Mouse (Mus musculus) granulocyte monocyte progenitor cell, adult 5-6 weeks (primary cell): ENCODE data around the gene Rreb1. TPM values are rescaled to one million over a fixed set of nuclear protein-coding genes. Genes with fewer than 3 reads are reported as not detected.

Experiments
- ATAC-seq: replicated peaks from 2 replicates; pipeline ENCODE4 v1.8.0; 2016; ENCODE audit warnings: mild to moderate bottlenecking, moderate TSS enrichment, inconsistent platforms; ENCODE audit not compliant: poor library complexity, severe bottlenecking
- total RNA-seq, 2 experiments: library from RNA; stranded (forward) in 1 of 2; stranded (reverse) in 1 of 2; fragments of 200-712, 200-1000 nt in 1 of 2; fragments of >200 nt in 1 of 2; fragmentation: Nextera tagmentation in 1 of 2; gene quantifications; 2 replicates each; pipeline ENCODE4 v1.2.3; 2014 to 2017

The Rreb1 gene
- total RNA-seq (2014; fragmentation: Nextera tagmentation), result 70.6 and 91.9 TPM in 2 replicates
- total RNA-seq (2017), result 25.2 and 30.9 TPM in 2 replicates

DNA sequence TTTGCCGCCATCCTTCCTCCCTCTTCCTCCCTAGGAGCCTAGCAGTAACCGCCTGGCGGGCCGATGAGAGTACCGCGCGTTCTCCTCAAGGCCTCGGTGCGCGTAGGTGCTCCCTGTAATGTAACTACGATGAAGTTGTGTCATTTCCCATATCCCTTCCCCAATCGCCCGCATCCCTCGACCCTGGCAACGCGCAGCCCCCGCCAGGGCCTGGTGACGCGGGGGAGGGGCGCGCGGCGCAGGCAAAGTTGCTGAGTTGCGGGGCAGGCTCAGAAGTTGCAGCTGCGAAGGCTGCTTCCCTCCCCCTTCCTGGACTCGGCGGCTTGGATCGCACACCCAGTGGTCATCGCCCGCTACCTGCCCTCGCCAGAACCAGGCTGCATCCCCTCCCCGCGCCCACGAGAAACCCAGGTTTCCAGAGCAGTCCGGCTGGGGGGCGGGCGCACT is at the start of gene Rreb1:
Rreb1 (plus strand) TSS at position 254 of the 447 bp plus-strand sequence.
- ATAC-seq, result peak; percentile 57

- ATAC-seq, result no peak
Measured at GRCm38 (mm10) chr13:37728551-37728950, 49.6 kb upstream of the Rreb1 start.

DNA sequence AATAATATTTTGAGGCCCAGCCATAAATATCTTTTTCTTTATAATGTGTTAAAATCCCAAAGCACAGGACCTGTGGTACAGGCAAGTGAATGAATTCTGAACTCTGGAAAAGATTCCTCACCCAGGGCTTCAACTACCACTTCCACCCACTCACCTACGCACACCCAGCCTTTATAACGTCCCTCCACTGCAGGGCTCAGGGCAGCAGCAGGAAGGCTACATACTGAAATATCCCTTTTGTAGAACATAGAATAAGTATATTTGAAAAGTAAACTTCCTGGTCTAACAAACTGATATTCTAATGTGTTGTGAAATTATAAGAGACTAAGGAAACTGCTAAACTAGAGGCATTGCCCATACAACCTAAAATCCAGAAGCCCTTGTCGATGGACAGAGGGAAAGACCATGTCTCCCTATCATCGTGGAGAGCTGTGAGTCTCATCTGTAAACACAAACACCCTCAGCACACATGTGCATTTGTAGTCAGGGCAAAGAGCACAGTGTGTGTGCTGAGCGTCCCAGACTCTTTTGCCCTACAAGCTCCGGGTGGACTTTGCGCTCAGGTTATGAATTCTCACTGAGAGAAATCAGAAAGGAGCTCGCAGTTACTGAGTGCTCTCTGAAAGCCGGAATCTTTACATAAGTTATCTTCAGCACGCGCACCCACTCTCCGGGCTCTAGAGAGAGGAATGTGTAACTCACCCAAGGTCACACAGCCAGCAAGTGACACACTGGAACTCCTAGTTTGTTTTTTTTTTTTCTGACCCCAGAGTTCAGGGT is 46.1 kb upstream of the Rreb1 start:
- no peak for ATAC-seq

- no peak for ATAC-seq
Measured at GRCm38 (mm10) chr13:37734501-37734900, 43.7 kb upstream of the Rreb1 start.

DNA sequence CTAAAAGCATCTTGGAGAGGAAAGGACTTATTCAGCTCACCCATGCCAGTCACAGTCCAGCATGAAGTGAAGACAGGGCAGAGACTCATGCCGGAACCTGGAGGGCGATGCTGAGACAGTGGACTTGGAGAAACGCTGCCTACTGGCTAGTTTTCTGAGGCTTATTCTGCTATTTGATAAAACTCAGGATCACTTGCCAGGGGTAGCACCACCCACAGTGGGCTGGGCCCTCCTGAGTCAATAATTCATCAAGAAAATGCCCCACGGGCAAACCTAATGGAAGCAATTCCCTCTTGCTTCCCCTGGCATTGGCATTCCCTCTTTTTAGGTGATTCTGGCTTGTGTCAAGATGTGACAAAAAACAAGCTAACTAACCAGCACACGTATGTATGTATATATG is 38.1 kb upstream of the Rreb1 start:
- no peak for ATAC-seq

- ATAC-seq, result peak; percentile 35; the same call in 1 of the 2 replicates
Measured at GRCm38 (mm10) chr13:37740752-37741151, 37.4 kb upstream of the Rreb1 start.

DNA sequence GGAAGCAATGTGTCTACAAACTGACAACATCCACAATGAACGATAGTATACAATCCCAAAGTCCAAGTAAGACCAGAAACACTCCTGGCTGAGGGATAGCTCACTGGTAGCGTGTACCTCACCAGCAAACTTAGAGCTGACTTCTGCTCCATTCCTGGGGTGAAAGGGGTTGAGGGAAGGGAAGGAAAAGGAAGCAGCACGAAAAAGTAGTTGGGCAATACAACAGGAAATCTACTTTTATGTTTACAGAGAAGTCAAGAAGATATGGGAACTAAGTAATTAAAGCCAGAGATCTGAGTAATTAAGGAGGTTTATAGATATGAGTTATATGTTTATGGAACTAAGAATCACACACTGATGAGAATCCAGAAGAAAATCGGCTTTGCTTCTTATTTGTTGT is 36.0 kb upstream of the Rreb1 start:
- peak; percentile 74 for ATAC-seq

DNA sequence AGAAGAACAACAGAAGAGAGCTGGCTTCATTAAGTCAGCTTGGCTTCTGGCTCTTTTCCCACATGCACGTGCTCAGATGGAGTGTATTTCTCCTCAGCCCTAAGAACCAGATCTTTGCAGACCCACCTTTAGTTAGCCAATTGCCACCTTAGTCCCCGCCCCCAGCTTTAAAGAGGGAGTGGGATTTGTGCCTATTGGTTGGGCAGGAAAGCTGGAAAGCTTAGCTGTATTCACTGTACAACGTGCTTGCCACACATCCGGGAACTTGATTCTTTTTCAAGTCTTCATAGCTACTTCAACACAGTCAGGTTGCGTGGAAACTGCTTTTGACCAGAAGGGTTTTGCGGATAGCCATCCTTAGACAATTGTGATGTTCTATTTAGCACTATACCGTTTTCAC is 30.7 kb upstream of the Rreb1 start:
- ATAC-seq, result no peak

- no peak; the same call in 1 of the 2 replicates for ATAC-seq
Measured at GRCm38 (mm10) chr13:37749485-37749884, 28.7 kb upstream of the Rreb1 start.

DNA sequence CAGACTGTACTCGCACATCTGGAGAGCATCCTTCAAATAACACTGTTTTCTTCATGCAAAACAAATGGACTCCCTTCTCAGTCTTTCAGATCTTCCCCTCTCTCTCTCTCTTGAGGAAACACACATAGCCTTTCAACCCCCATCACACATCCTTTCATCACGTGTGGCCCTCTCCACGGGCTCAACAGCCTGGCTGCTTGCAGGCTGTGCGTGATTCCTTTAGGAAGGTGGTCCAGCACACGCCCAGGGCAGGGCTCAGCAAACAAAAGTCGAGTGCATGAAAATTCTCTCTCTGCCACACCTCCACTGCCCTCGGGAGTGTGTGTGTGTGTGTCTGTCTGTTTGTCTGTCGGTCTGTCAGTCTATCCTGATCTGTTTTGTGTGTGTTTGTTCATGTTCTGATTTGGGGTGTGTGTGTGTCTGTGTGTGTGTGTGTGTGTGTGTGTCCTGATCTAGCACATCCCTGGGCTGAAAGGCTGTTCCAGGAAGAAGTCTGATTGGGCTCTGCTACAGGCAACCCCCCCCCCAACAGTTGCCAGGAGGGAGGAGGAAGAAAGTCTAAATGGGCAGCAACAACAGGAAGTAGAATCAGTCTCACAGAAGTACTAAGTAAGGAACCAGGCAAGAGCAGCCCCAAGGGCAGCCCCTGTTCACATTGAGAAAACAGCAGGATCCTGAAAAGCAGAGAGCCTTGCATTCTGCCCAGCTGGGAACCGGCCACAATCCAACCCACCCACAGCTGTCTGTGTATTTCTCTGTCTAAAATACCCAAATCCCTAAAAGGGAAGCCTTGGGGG is 26.8 kb upstream of the Rreb1 start:
- ATAC-seq, result peak; percentile 77

DNA sequence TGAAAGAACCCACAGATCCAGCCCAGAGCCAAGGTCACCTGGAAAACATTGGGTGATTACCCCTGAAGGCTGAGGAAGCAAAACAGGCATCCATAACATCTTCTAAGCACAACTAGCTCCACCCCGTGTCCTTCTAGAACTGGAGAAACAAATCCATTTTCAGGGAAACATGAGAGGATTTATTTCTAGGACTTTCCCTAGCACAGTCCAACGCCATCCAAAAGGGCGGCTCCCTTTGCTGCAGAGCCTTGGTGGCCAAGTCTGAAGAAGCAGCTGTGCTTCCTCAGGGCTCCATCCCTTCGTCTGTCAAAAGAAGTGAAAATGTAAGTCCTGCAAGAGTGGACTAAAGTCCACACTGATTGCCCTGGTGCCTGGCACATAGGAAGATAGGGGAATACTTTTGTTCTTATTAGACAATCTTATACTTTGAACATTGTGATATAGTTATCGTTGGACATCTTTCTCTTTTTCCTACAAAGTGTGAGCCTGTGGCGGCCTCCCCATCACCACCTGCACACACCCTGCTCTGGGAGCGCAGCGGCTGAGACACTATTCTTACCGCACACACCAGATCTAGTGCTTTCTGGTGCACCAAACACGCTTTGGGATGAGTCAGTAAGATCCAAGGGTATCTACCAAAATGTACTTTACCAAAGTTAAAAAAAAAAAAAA is 18.7 kb upstream of the Rreb1 start:
- ATAC-seq, result no peak

GRCm38 (mm10) chr13:37760013-37760342 is 18.2 kb upstream of the Rreb1 start:
- ATAC-seq, result no peak

DNA sequence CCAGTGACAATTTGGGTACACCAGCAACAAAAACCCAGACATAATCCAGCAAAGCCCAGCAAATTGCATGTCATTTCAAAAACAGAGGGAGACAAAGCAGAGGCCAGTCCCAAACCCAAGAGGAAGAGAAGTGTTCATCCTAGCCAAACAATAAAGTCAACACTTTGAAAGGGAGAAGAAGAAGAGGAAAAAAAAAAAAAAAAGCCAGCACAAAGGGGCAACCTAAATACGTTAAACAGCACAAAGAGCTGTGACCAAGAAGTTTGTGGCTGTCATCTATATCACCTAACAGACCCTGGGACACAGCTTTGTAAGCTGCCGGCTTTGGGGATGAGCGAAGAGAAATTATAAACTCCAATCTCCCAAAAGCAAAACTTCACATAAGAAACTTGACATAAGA is 17.8 kb upstream of the Rreb1 start:
- no peak for ATAC-seq

GRCm38 (mm10) chr13:37760957-37761941 is 17.0 kb upstream of the Rreb1 start:
- peak; percentile 76 for ATAC-seq

- no peak for ATAC-seq
Measured at GRCm38 (mm10) chr13:37763800-37764407, 14.3 kb upstream of the Rreb1 start.

DNA sequence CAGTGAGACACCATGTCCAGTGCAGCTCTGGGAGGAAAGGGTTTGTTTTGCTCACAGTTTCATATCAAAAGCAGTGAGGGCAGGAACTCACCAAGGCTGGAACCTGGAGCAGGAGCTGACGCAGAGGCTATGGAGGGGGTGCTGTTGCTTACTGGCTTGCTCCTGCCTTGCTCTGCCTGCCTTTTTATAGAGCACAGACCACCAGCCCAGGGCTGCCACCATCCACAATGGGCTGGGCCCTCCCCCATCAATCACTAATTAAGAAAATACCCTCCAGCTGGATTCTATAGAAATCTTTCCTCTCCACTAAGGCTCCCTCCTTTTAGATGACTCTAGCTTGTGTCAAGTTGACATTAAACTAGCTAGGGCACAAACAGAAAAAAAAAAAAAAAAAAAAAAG is 8.4 kb upstream of the Rreb1 start:
- no peak for ATAC-seq

DNA sequence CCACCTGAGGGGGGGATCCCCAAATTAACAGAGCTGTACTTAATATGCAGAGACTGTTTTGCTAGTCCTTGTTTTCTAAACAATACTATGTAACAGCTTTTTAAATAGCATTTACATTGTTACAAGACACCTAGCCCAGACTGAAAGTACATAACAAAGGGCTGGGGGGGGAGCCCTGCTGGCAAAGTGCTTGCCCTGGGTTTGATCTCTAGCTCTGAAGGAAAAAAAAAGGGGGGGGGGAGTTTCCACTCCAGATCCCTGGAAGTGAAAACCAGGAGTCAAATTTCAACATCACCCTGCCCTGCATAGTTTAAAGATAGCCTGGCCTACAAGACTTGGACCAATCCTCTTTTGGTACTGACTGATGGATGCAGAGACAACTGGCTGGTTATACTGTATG is 4.7 kb upstream of the Rreb1 start:
- no peak for ATAC-seq

DNA sequence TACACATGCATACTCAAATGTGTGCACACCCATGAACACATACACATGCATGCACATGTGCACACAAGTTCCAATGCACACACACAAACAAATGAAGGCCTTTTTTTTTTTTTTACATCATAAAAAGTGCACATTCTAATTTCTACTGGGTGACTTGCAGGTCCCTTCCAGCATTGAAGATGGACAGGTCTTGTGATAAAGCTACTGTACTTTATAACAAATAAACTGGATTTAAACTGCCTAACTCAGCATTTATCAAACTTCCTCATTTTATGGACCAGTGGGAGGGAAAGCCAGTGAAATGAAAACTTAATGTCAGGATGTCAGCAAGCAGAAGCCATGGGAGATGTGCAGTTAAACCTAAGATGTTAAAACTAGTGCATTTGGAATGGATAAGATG is 1.5 kb upstream of the Rreb1 start:
- ATAC-seq, result no peak

DNA sequence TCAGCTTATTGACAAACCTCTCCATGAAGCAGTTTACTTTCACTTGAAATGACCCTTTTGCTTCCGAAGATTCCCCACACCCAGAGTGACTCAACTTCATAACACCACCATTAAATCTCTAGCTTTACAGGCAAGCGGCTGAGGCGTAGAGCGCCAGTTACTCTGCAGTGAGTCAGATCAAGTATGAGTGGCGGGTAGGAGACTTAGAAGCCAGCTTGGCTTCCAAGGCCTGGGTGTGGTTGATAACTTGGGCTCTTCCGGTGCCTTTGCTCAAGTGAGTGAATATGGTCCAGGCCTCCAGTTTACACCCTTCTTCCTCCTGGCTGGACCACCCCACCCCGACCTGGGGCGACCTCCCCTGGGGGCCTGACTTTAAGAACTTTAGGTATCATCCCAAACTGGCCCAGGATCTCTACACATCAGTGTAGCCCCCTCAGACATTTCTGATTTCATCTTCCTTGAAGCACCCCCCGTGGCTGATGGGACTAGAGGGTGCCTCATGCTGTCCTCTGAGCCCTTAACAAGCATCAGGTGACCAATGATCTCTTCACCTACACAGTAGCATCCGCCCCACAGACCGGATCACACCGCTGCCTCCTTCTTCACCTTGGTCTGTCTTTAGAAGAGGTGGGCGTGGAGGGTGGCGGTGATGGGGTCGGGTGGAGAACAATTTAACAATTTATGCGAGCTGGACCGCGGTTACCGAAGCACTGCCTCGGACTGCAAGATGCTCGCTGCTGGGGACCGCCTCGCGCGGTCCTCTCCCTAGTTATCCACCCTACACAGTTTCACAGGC is 651 bp upstream of the Rreb1 start:
- peak; percentile 1; the same call in 1 of the 2 replicates for ATAC-seq
